Mouse (Mus musculus): ENCODE data around the gene Cela3a. TPM values are rescaled to one million over a fixed set of nuclear protein-coding genes. Genes with fewer than 3 reads are reported as not detected.

The Cela3a gene
- total and polyA plus RNA-seq, 2 experiments from 2014 or later = not detected

DNA sequence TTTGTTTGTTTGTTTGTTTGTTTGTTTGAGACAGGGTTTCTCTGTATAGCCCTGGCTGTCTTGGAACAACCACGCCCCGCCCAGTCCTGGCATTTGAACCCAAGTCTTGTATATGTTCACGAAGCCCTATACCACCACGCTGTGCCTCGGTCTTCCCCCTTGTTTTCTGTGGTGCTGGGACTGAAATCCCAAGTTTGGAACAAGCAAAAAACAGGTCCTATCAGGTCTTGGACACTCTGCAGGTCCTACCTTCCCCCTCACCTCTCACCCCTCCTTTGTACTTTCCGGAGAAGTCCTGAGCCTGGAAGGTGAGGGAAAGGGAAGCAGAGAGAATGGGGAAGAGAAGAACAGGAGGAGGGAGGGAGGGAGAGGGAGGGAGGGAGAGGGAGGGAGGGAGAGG lies 42.6 kb upstream of the Cela3a start:
- H3K4me2 ChIP-seq (ENCODE audit: low read depth) = no peak overlapping the region
- no peaks in the 10 kb centered on the region; the same call in 1 of the 2 replicates for H3K4me1 ChIP-seq (ENCODE audit: insufficient read depth)
- TF ChIP-seq CTCF (IDR thresholded peaks at IDR 0.05; ENCODE audit: low read depth) = no peak
- no peak overlapping the region for H3K9ac ChIP-seq
- ATAC-seq = no peak
- H3K27ac ChIP-seq (ENCODE audit: low read depth, low read length) = no peak overlapping the region
- H3K4me3 ChIP-seq (ENCODE audit: low read depth, low read length) = no peak overlapping the region
- H3K9me3 ChIP-seq (ENCODE audit: low read length) = no peaks in the 10 kb centered on the region
- no peaks in the 10 kb centered on the region for H3K36me3 ChIP-seq (ENCODE audit: insufficient read depth)
- no peak for DNase-seq
- 95% methylated on average over 6 of the region's 6 CpGs for WGBS
- no peaks in the 10 kb centered on the region for H3K27me3 ChIP-seq (ENCODE audit: insufficient read depth, low read length)

DNA sequence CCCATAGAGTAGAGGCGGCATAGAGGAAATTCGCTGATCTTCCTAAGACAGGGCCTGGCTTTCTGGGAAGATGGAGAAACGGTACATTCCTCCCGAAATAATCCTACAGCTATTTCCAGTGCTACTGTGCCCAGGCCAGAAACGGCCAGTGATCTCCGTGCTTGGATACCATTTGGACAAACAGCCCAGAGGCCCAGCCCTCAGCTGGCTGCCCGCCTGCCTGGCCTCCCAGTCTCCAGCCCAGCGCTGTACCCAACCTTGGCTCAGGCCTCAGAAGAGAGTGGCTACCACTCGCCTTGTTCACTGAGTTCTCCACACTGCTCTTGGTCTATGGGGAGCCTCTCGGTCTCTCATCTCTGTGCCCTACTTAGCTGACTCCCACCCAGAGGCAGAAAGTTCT lies 40.1 kb upstream of the Cela3a start:
- no peak for DNase-seq
- Histone ChIP-seq H3K27me3 (ENCODE audit: insufficient read depth, low read length) (no peaks in the 10 kb centered on the region), H3K27ac (ENCODE audit: low read depth, low read length) (no peak overlapping the region), H3K9me3 (ENCODE audit: low read length) (no peaks in the 10 kb centered on the region), H3K9ac (no peak overlapping the region), H3K36me3 (ENCODE audit: insufficient read depth) (no peaks in the 10 kb centered on the region), H3K4me3 (ENCODE audit: low read depth, low read length) (no peak overlapping the region), H3K4me1 (ENCODE audit: insufficient read depth) (no peaks in the 10 kb centered on the region; the same call in 1 of the 2 replicates), H3K4me2 (ENCODE audit: low read depth) (no peak overlapping the region)
- WGBS = 81% methylated on average over 10 of the region's 10 CpGs
- TF ChIP-seq CTCF (IDR thresholded peaks at IDR 0.05; ENCODE audit: low read depth) = no peak
- ATAC-seq = no peak

DNA sequence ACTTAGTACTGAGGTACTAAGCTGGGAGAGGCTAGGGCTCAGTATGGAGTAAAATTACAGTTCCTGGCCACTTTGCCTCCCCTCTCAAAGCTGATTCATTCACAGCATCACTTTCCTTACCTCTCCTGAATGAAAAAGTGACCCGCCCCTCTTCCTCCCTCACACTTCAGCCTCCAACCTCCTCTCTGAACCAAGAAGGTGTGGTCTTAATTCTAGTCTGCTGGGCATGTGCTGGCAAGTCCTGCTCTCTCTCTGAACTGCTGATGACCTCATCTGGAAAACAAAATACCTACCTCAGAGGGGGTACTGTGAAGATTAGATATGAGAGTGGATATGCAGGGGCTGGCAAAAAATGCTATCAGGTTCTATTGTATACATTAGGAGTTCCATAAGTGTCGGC lies 39.5 kb upstream of the Cela3a start:
- no peak overlapping the region for H3K4me3 ChIP-seq (ENCODE audit: low read depth, low read length)
- ATAC-seq (no peak), DNase-seq (no peak)
- H3K4me1 ChIP-seq (ENCODE audit: insufficient read depth) = no peaks in the 10 kb centered on the region; the same call in 1 of the 2 replicates
- no peaks in the 10 kb centered on the region for H3K9me3 ChIP-seq (ENCODE audit: low read length)
- H3K36me3 ChIP-seq (ENCODE audit: insufficient read depth) = no peaks in the 10 kb centered on the region
- no peaks in the 10 kb centered on the region for H3K27me3 ChIP-seq (ENCODE audit: insufficient read depth, low read length)
- 85% methylated on average over 2 of the region's 2 CpGs for WGBS
- no peak overlapping the region for H3K27ac ChIP-seq (ENCODE audit: low read depth, low read length)
- H3K9ac ChIP-seq = no peak overlapping the region
- no peak overlapping the region for H3K4me2 ChIP-seq (ENCODE audit: low read depth)
- no peak for TF ChIP-seq CTCF (IDR thresholded peaks at IDR 0.05; ENCODE audit: low read depth)

DNA sequence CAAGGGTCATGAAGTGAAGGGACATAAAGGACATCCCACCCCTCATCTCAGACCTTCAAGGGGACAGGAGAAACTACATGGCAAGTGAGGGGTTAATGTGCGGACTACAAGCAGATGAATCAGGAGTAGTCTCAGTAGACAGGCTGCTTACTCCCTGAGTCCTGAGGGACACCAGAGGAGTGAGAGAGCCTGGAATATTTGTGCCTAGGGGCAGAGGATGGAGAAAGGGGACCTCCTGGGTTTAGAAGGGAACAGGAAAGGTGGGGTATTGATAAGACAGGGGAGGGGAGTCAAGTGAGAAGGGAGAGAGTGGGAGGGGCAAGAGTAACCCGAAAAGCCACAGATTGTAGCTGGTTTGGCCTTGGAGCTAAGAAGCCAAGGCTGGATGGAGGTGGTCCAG lies 39.0 kb upstream of the Cela3a start:
- Histone ChIP-seq H3K36me3 (ENCODE audit: insufficient read depth) (no peaks in the 10 kb centered on the region), H3K9ac (no peak overlapping the region), H3K9me3 (ENCODE audit: low read length) (no peaks in the 10 kb centered on the region), H3K4me2 (ENCODE audit: low read depth) (no peak overlapping the region), H3K4me3 (ENCODE audit: low read depth, low read length) (no peak overlapping the region), H3K27me3 (ENCODE audit: insufficient read depth, low read length) (no peaks in the 10 kb centered on the region), H3K4me1 (ENCODE audit: insufficient read depth) (no peaks in the 10 kb centered on the region; the same call in 1 of the 2 replicates), H3K27ac (ENCODE audit: low read depth, low read length) (no peak overlapping the region)
- ATAC-seq (no peak), DNase-seq (no peak)
- WGBS = 41% methylated on average over 2 of the region's 2 CpGs
- TF ChIP-seq CTCF (IDR thresholded peaks at IDR 0.05; ENCODE audit: low read depth) = no peak

DNA sequence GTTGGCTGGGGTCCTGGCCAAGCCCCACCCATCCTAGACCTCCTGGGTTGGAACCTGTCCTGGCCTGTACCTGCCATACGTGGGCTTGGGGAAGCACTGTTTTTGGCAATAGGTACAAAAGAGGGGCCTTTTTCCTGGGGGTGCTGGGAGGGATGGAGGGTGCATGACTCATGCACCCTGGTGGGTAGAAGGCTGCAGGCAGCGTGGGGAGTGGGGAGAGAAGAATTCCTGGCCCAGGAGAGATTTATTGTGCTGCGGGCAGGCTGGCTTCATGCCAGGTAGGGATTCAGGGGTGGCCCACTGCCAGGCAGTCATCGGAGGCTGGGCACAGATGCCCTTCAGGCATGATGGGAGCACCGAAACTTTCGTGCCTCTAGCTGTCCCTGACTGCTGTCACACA lies 38.6 kb upstream of the Cela3a start:
- Histone ChIP-seq H3K4me3 (ENCODE audit: low read depth, low read length) (no peak overlapping the region), H3K27ac (ENCODE audit: low read depth, low read length) (no peak overlapping the region), H3K4me2 (ENCODE audit: low read depth) (no peak overlapping the region), H3K36me3 (ENCODE audit: insufficient read depth) (no peaks in the 10 kb centered on the region), H3K9ac (no peak overlapping the region), H3K27me3 (ENCODE audit: insufficient read depth, low read length) (no peaks in the 10 kb centered on the region), H3K4me1 (ENCODE audit: insufficient read depth) (no peaks in the 10 kb centered on the region; the same call in 1 of the 2 replicates), H3K9me3 (ENCODE audit: low read length) (no peaks in the 10 kb centered on the region)
- TF ChIP-seq CTCF (IDR thresholded peaks at IDR 0.05; ENCODE audit: low read depth) = no peak
- DNase-seq (no peak), ATAC-seq (no peak)
- 12% methylated on average over 6 of the region's 6 CpGs for WGBS

DNA sequence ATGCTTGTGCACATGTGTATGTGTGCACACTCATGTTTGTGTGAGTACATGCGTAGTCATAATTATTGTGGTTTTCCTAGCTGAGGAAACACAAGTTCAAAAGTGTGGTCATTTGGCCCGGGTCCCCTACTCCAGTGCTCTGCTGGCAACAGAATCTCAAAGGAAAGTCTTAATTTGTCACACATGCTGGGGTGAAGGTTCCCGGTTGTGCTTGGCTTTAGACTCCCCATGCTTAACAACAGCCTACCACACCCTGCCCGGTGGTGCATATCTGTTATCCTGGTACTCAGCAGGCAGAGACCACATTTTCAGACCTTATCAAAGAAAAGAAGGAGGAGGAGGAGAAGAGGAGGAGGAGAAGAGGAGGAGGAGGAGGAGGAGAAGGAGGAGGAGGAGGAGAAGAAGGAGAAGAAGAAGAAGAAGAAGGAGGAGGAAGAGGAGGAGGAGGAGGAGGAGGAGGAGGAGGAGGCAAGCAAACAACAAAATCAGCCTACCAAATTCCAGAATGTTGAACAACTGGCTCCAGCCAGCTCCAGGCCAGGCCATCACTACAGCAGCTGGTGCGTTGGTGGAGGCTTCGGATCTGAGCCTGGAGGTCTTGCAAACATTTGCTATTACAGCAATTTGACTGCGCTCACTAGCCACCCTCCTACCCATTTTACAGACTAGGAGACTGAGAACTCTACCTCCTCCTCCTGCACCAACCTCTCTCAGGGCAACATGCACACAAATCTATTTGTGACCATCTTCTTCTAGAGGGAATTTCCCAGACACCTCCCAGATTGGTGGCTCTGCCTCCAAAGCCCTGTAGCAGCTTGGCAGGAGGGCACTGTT lies 38.0 kb upstream of the Cela3a start:
- Histone ChIP-seq H3K27me3 (ENCODE audit: insufficient read depth, low read length) (no peaks in the 10 kb centered on the region), H3K4me2 (ENCODE audit: low read depth) (no peak overlapping the region), H3K9ac (no peak overlapping the region), H3K4me1 (ENCODE audit: insufficient read depth) (no peaks in the 10 kb centered on the region; the same call in 1 of the 2 replicates), H3K9me3 (ENCODE audit: low read length) (no peaks in the 10 kb centered on the region), H3K27ac (ENCODE audit: low read depth, low read length) (no peak overlapping the region), H3K4me3 (ENCODE audit: low read depth, low read length) (no peak overlapping the region), H3K36me3 (ENCODE audit: insufficient read depth) (no peaks in the 10 kb centered on the region)
- no peak for TF ChIP-seq CTCF (IDR thresholded peaks at IDR 0.05; ENCODE audit: low read depth)
- no peak for DNase-seq
- no peak for ATAC-seq
- WGBS = 66% methylated on average over 7 of the region's 7 CpGs

DNA sequence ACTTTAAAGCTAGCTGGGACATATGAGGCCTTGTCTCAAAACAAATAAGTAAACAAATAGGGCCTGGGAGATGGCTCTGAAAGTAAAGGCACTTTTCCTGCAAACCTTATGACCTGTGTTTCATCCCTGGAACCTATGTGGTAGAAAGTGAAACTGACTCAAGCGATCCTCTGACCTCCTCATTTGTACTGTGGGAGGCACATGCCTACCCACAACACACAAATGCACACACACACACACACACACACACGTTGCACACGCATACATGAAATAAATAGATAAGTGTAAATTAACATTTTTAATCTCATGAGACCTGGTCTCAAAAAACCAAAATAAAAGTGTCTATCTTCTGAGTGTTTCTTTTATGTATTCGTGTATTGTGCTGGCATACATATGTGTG lies 36.3 kb upstream of the Cela3a start:
- Histone ChIP-seq H3K4me2 (ENCODE audit: low read depth) (no peak overlapping the region), H3K36me3 (ENCODE audit: insufficient read depth) (no peaks in the 10 kb centered on the region), H3K4me1 (ENCODE audit: insufficient read depth) (no peaks in the 10 kb centered on the region; the same call in 1 of the 2 replicates), H3K27ac (ENCODE audit: low read depth, low read length) (no peak overlapping the region), H3K9ac (no peak overlapping the region), H3K27me3 (ENCODE audit: insufficient read depth, low read length) (no peaks in the 10 kb centered on the region), H3K4me3 (ENCODE audit: low read depth, low read length) (no peak overlapping the region), H3K9me3 (ENCODE audit: low read length) (no peaks in the 10 kb centered on the region)
- no peak for TF ChIP-seq CTCF (IDR thresholded peaks at IDR 0.05; ENCODE audit: low read depth)
- ATAC-seq (no peak), DNase-seq (no peak)
- 91% methylated on average over 4 of the region's 4 CpGs for WGBS
